Mouse (Mus musculus) skeletal muscle tissue, adult 2 months (tissue): Measurements from ENCODE around the gene Trmt2a.
"Not testable (repeated sequence)": the region's sequence is repeated elsewhere in the genome, so short reads cannot be mapped to it uniquely, and the experiment has no call there.

Source experiments
- DNase-seq: peaks from one replicate; pipeline ENCODE4 v3.0.0-alpha.2; 2012; ENCODE audit warnings: low read depth, low spot score

The Trmt2a gene

DNA sequence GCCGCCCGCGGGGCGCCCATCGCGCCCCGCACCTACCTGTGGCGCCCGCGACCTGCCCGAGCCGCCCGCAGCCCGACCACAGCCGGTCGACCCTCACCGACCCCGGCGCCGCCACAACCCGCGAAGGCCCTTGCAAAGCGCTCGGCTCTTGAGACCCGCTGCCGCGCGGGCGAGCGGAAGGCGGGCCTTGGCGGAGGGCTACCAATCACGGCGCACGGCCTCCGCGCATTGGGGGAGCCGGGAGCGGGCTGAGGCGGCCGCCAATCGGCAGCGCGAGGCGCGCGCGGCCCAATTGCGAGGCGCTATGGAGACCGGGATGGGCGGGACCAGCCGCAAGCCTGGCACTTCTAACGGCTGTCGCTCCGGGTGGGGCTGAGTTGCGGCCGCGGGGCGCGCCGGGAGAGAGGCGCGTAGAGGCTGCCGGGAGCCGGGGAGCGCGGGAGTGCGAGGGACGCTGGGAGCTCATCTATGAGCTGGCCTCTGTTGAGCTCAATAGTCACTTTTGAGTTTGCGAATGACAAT lies 40.6 kb downstream of the Trmt2a start, which contains the start of gene Dgcr8:
Gene Dgcr8 (minus strand): TSS at position 180 of the 522 bp plus-strand sequence.
- peak; percentile 96 for DNase-seq

DNA sequence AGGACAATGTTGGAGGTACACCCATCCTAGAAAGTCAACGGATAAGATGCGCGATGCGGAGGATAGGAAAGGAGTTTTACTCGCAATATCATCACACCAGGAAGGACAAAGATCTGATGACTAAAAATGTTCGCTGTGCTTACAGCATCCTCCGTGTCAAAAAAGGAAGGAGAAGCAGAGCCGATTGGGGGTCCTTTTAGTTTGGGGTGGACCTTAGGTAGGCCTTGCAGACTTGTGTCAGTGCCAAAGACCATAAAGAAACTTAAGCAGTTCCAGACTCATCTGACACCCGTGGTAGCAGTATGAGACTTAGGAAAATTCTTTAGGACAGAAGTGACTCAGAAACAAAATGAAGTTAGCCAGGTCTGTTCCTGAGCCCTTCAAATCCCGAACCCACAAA lies 41.1 kb downstream of the Trmt2a start:
- DNase-seq: not testable (repeated sequence)
